ENCODE assay signal across 23 mouse cellular contexts in the genomic region with DNA sequence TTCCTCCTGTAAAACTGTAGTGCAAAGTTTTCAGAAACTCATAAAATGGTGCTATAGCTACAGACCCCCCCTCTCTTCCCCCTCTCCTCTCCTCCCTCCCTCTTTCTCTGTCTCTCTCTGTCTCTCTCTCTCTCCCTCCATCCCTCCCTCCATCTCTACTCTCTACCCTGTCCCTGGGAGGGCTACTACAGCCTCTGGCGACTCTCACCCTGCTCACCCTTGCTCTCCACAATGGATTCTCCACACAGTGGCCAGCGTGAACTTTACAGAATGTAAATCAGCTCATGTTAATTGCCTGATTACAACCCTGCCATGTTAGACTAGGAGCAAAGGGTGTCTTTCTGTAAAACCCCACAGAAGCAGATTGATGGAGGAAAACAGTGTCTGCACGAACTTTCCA.
A peak's percentile ranks its signal among the peaks of the same experiment; 100 is the strongest.
DNase-seq lines count a peak whose midpoint lies in the region; ATAC-seq lines count a peak whose summit lies in the region.
"Had no signal": no experiment of that assay in that cellular context is flagged by ENCODE, and none has a peak within 500 bp of the region (broad histone marks: within the 10 kb centered on the region; RNA-seq: fewer than 3 reads in every experiment).

No protein-coding gene starts in this region.

- no peaks in the 10 kb centered on the region for H3K9me3 ChIP-seq in heart, embryonic 13.5 days
- no peaks in the 10 kb centered on the region for H3K9me3 ChIP-seq in kidney, embryonic 15.5 days (replicated peaks)
- H3K9me3 ChIP-seq in limb, embryonic 10.5 days (replicated peaks), result no peaks in the 10 kb centered on the region
- H3K9me3 ChIP-seq: embryonic facial prominence, embryonic 12.5 days; embryonic facial prominence, embryonic 15.5 days had no signal

- no peak overlapping the region for H3K4me2 ChIP-seq in heart, embryonic 13.5 days
- no peak overlapping the region for H3K4me2 ChIP-seq in kidney, embryonic 15.5 days
- H3K4me2 ChIP-seq: embryonic facial prominence, embryonic 12.5 days; embryonic facial prominence, embryonic 15.5 days; hindbrain, embryonic 14.5 days had no signal

- H3K4me3 ChIP-seq in heart, embryonic 13.5 days, result no peak overlapping the region
- H3K4me3 ChIP-seq in kidney, embryonic 15.5 days (replicated peaks), result no peak overlapping the region
- H3K4me3 ChIP-seq in limb, embryonic 10.5 days, result no peak overlapping the region
- H3K4me3 ChIP-seq: embryonic facial prominence, embryonic 12.5 days; embryonic facial prominence, embryonic 15.5 days had no signal

- peaks cover 33% of the 10 kb centered on the region for H3K4me1 ChIP-seq in heart, embryonic 13.5 days
- peaks cover 49% of the 10 kb centered on the region for H3K4me1 ChIP-seq in kidney, embryonic 15.5 days
- H3K4me1 ChIP-seq in limb, embryonic 10.5 days, result peaks cover 25% of the 10 kb centered on the region

- H3K27ac ChIP-seq in heart, embryonic 13.5 days (replicated peaks), result peak overlapping the region; percentile 83; the same call in 1 of the 2 replicates
- no peak overlapping the region for H3K27ac ChIP-seq in kidney, embryonic 15.5 days
- H3K27ac ChIP-seq in limb, embryonic 10.5 days, result peak overlapping the region; percentile 2; the same call in 1 of the 2 replicates
- H3K27ac ChIP-seq: embryonic facial prominence, embryonic 12.5 days; embryonic facial prominence, embryonic 15.5 days; hindbrain, embryonic 14.5 days; hindbrain, postnatal 0 days had no signal

- no peaks in the 10 kb centered on the region for H3K27me3 ChIP-seq in heart, embryonic 13.5 days (replicated peaks)
- no peaks in the 10 kb centered on the region for H3K27me3 ChIP-seq in kidney, embryonic 15.5 days
- no peaks in the 10 kb centered on the region for H3K27me3 ChIP-seq in limb, embryonic 10.5 days (ENCODE audit: low read depth, poor library complexity, severe bottlenecking)
- H3K27me3 ChIP-seq: embryonic facial prominence, embryonic 12.5 days; embryonic facial prominence, embryonic 15.5 days had no signal

- H3K36me3 ChIP-seq in heart, embryonic 13.5 days, result no peaks in the 10 kb centered on the region
- no peaks in the 10 kb centered on the region for H3K36me3 ChIP-seq in kidney, embryonic 15.5 days
- H3K36me3 ChIP-seq in limb, embryonic 10.5 days, result no peaks in the 10 kb centered on the region
- H3K36me3 ChIP-seq: embryonic facial prominence, embryonic 12.5 days; embryonic facial prominence, embryonic 15.5 days had no signal

- DNase-seq in heart, adult 18-20 months, result no peak
- DNase-seq in kidney, adult 8-10 months, result no peak
- DNase-seq in limb, embryonic 10.5 days (ENCODE audit: low spot score), result no peak
- no peak for DNase-seq in layer of hippocampus, adult 11-12 months (ENCODE audit: low spot score)
- DNase-seq: adrenal gland, adult 2 months; adrenal gland, postnatal 14 days; cerebellum, adult 11 months; cerebellum, adult 2 months; cerebellum, adult 9-11 months; cerebellum, postnatal 25 days; gastrocnemius, postnatal 10 days; gastrocnemius, postnatal 36 days; heart, postnatal 10 days; heart, postnatal 4 days had no signal

- 39% methylated on average over 3 of the region's 3 CpGs for WGBS in heart, embryonic 13.5 days
- 17% methylated on average over 3 of the region's 3 CpGs for WGBS in kidney, embryonic 15.5 days
- 42% methylated on average over 3 of the region's 3 CpGs for WGBS in limb, embryonic 10.5 days

- H3K9ac ChIP-seq in heart, embryonic 13.5 days, result no peak overlapping the region
- no peak overlapping the region for H3K9ac ChIP-seq in kidney, embryonic 15.5 days
- H3K9ac ChIP-seq: embryonic facial prominence, embryonic 12.5 days; embryonic facial prominence, embryonic 15.5 days; hindbrain, embryonic 14.5 days had no signal

- ATAC-seq in heart, embryonic 13.5 days (ENCODE audit: extremely low read depth, insufficient number of reproducible peaks, low FRiP score, low TSS enrichment), result no peak
- ATAC-seq in kidney, embryonic 15.5 days (replicated peaks; ENCODE audit: low FRiP score), result peak; percentile 27; the same call in 1 of the 2 replicates
- ATAC-seq: CD4-positive, CD25-positive, alpha-beta regulatory T cell, adult 4 months; forebrain, embryonic 16.5 days; hindbrain, postnatal 0 days; inflammation-experienced regulatory T-cells, adult 6 months had no signal
